Mouse (Mus musculus): ENCODE results near the gene Mapk8ip2.
"Not testable (repeated sequence)": the region's sequence is repeated elsewhere in the genome, so short reads cannot be mapped to it uniquely, and the experiment has no call there.

Mapk8ip2 gene

DNA sequence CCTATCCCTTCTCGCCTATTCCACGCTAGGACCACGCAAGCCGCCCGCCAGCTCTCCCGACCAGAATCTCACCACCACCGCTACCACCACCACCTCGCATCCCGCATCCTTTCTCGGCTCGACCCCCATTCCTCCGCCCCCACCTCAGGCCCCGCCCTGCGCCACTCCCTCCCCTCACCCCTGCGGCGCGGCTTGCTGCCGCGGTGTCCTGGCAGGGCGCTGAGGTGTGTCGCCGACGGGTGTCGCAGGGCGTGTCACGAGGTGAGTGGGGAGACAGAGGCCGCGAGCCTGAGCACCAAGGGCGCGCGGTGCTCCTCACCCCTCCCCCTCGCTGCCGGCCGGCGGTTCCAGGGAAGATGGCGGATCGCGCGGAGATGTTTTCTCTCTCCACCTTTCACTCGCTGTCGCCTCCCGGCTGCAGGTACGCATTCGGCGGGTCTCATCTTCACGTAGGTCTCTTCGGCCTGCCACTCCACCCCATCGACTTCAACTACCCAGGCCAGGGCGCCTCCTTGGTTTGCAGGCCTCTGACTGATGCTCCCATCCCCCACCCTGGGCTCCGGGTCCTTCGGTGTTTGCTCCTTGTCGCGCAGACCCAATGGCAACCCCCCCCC, at the start of gene Mapk8ip2:
TSS of gene Mapk8ip2 (plus strand) at position 49 of the 614 bp plus-strand sequence.
- peak in 1 of 2 experiments; percentile 72 for DNase-seq (ENCODE audit: low spot score in 2 of 2)

GRCm38 (mm10) chr15:89404831-89405623, 48.7 kb upstream of the Mapk8ip2 start:
- no peak for DNase-seq (ENCODE audit: low spot score in 2 of 2)

DNA sequence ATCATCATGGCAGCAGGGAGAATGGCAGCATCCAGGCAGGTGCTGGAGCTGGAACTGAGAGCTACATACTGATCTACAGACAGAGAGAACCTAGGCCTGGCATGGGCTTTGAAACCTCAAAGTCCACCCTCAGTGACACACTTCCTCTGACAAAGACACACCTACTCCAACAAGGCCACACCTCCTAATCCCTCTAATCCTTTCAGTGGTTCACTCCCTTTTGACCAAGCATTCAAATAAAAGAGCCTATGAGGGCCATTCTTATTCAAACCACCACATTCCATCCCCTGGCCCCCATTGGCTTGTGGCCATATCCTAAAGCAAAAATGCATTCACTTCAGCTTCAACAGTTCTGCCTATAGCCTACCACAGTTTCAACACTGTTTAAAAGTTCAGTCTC, 47.0 kb upstream of the Mapk8ip2 start:
- DNase-seq (ENCODE audit: low spot score in 2 of 2): no peak

DNA sequence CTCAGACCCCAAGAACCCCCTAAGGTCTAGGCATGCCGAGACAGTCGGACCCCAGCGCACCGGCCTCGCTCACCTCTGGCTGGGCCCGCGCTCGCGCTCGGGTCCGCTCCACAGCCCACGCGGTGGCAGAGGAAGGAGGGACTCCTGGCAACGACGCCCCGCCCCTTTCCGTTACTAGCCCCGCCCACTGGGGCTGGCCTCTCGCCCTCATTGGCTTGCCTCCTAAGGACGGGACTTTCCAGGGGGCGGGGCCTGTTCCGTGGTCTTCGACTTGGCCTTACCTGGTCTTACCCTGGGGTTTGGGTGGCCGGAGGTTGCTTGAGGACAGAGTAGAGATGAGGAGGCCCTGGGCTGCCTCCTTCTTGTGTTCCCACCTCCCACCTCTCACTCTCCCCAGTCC, 43.6 kb upstream of the Mapk8ip2 start, which contains the start of gene Syce3:
TSS of gene Syce3 (minus strand) at position 386 of the 400 bp plus-strand sequence.
- DNase-seq (ENCODE audit: low spot score in 2 of 2): no peak

- no peak for DNase-seq (ENCODE audit: low spot score in 2 of 2)
These were observed 38.4 kb upstream of the Mapk8ip2 start for GRCm38 (mm10) chr15:89415282-89415681.

DNA sequence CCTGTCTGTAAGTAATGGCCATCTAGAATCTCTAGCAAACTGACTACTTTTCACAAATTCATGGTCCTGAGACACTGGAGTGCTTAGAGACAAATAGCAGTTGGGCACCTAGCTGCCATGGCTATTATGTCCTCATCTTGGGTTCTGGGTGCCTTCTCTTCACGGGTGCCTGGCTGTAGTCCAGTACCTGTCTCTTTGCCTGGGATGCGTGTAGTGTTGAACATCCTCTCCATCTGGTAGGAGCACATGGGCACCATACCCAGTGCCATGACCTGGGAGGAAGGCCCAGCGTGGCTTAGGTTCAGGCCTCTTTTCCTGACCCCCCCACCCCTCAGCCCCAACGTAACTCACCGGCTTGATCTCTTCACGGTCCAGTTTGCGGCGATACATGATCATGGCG, 31.8 kb upstream of the Mapk8ip2 start:
- DNase-seq (ENCODE audit: low spot score in 2 of 2): no peak

DNA sequence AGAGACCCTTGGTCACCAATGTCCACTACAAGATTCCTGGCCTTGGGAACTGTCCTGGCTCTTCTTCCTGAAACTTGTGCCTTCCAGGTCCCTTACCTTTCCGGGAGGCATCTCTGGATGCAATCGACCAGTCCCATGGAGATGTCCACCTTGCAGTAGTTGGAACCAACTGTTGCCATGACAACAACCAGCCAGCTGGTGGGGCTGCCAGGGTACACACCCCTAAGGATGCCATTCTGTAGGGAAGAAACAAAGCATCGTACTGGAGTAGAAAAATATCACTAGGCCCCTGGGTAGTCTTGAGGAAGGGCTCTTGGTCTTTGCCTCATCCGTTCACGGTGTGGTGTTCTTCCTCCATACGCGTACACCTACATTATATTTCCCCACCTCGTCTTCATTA, 29.1 kb upstream of the Mapk8ip2 start:
- DNase-seq (ENCODE audit: low spot score in 2 of 2): no peak

DNA sequence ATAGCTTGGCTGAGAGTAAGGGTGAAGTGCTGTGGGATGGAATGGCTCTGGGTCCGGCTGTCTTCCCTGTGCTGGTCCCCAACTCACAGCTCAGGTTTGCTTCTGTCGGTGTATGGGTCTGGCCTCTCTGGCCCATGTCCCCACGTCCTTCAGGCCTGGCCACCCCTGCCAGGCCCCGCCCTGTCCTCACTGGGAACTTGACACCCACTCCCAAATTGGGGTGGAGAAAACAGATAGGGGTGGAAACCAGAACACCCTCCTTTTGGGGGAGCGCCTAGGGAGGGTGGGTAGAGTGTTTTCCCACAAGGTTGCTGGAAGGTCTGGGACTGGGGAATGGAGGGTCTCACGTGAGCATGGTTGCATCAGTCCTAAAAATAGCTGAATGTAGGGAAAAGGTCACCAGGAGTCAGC, 28.0 kb upstream of the Mapk8ip2 start, which contains the start of gene Cpt1b:
TSS of gene Cpt1b (minus strand) at position 153 of the 411 bp plus-strand sequence.
- DNase-seq (ENCODE audit: low spot score in 2 of 2): no peak

GRCm38 (mm10) chr15:89426716-89427115, 27.0 kb upstream of the Mapk8ip2 start:
- DNase-seq (ENCODE audit: low spot score in 2 of 2): no peak

GRCm38 (mm10) chr15:89428136-89428790, 25.4 kb upstream of the Mapk8ip2 start:
- DNase-seq (ENCODE audit: low spot score in 2 of 2): no peak

DNA sequence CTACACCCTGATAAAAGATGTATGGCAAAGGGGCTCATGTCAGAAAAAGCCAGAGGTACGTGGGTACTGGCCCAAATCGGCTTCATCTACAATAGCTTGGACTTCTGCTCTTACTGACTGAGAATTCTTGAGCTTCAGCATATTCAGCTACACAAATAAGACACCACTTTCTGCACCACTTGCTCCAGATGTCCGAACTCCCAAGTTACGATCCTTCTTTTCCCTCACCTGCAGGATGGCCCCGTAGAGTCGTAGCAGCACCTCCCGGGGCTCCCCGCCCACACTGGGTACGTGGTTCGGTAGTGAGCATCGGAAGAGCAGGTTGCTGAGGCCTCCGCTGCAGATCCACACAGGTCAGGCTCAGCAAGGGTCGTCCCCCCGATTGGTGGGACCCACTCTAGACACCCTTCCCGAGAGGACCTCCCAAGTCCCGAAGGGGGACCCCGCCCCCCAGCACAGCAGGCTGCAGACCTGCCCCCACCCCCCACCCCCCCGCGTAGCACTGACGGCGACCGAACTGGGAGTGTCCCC, 24.8 kb upstream of the Mapk8ip2 start:
- DNase-seq (ENCODE audit: low spot score in 2 of 2): no peak

DNA sequence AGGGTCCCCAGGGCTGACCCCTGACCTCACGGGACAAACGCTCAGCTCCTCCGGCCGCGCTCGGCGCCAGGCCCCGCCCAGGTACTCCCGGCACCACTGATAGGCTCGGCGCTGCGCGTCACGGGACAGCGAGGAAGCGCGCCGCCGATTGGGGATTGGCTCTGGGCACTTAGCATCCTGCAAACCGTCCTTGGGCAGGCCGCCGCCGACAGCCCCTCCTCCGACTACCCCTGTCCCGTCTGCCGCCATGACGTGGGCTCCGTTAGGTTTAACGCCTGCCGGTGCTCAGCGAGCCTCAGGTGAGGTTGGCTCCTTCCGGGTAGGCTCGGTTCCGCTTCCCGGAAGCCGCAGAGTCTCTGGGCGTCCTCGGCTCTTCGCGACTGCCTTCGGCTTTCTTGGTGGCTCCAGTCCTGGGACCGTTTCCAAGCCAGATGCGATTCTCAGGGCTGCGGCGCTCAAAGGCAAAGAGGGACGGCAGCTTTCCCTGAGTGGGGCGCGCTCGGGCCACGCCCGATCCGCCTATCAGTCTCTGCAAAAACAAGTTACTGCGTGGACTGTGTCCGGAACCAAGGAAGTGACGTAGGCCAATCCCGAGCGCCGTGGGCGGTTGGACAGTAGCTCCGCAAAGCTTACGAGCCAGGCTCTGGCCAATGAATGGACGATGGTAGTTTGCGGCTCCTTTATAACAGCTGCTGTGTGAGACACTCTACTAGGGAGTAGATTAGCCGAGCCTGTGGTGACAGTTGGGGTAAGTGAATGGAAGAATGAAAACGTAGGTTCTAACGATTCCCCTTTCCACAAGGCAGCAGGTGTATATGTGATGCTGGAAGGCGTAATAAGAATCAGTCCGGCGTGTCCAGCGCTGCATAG, 24.1 kb upstream of the Mapk8ip2 start, which contains the start of the genes C730034F03Rik, Gm44502 and Chkb:
TSS of gene C730034F03Rik (plus strand) at position 238 of the 870 bp plus-strand sequence.
TSS of gene Gm44502 (minus strand) at position 345 of the 870 bp plus-strand sequence.
TSS of gene Chkb (minus strand) at position 557 of the 870 bp plus-strand sequence.
- peak; percentile 75 to 88 for DNase-seq (ENCODE audit: low spot score in 2 of 2)

- no peak for DNase-seq (ENCODE audit: low spot score in 2 of 2)
These were observed 23.4 kb upstream of the Mapk8ip2 start for GRCm38 (mm10) chr15:89430341-89430740.

GRCm38 (mm10) chr15:89430771-89431170, 22.9 kb upstream of the Mapk8ip2 start:
- DNase-seq (ENCODE audit: low spot score in 2 of 2): not testable (repeated sequence)

DNA sequence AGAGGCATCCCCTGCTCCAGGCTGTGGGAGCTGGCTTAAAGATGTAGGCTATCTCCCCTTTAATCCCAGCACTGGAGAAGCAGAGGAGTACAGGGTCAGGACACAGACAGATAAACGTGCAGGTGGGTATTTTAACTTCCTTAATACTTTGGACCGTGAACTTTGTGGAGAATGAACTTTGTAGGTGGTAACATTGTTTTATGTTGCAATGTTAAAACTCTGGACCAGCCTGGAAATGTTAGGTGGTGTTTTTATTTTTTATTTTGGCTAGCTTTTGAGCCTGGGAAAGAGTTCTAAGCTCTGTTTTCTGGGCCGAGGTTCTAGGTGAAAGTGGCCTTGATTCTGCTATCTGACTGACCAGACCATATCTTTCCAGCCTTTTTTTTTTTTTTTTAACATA, 22.4 kb upstream of the Mapk8ip2 start:
- no peak for DNase-seq (ENCODE audit: low spot score in 2 of 2)

DNA sequence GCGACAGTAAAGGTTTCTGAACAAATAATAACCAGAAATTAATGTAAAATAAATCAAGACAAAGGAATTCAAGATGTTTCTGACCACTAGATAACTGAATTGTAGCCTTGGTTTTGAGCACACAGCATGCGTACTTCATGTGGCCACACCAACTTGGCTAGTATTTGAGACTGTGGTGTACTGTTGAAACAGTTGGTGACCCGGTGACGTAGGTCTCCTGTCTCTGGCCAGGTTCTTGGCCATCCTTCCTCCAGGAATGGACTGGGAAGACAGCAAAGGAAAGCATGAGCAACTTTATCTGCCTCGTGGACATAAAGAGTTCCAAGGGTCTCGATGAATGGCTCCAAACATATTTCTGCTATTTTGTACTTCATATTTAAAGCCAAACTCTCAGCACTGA, 21.9 kb upstream of the Mapk8ip2 start:
- no peak for DNase-seq (ENCODE audit: low spot score in 2 of 2)

DNA sequence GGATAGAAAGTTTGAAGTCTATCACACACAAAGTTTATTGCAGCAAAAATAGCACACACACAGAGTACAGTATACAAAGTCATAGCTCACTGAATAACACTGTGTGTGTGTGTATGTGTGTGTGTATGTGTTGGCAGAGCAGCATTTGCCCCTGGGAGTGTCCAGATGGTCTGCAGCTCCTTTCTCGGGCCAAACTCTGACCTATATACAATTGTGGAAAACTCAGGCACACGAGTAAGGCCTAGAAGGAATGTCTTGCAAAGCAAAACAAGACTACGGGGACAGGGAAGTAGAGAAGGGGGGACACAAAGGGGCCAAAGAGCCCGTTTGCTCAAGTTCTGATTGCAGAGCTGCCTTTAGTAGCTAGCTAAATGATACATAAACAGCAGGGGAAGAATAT, 20.8 kb upstream of the Mapk8ip2 start:
- DNase-seq (ENCODE audit: low spot score in 2 of 2): no peak

- DNase-seq (ENCODE audit: low spot score in 2 of 2): no peak
These were observed 19.6 kb upstream of the Mapk8ip2 start for GRCm38 (mm10) chr15:89434136-89434535.

DNA sequence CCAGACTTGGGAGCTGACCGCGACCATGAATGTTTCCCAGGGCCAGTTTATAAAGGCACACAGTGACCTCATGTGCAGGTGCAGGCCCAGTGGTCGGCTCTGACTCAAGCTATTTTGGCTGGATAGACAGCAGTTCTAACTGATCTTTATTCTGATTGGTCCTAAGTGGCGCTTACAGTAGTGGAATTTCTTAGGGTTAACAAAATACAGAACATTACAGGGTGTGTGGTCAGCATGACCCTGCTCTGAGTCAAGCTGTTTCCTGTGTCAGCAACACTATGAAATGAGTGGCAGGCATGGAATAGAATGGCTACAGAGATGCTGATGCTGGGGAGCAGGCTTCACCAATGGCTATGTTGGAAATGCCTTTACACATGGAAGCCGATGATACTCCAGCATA, 17.8 kb upstream of the Mapk8ip2 start:
- no peak for DNase-seq (ENCODE audit: low spot score in 2 of 2)

DNA sequence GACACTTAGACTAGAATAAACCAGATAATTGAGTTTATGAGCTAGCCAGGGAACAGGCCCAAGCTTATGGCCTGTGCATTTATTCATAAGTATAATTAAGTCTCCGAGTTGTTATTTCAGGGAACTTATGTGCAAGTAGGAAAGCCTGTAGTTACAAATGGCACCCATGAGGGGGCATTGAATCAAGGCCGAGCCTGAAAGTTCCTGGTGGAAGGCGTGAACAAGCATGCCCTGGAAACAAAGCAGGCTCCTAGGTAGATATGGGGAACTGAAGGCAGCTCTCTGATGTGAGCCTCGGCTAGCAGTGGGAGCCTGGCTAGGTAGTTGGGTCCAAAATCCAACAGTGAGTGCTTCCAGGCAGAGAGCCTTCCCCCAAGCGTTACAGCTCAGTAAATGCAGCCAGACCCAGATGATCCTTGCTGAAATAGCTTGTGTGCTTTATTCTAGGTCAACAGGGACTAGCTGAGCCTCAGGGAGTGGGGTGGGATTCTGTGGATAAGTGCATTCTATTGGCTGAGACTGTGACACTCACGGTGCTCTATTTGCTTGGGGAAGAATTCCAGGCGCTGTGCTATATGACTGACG, 11.1 kb upstream of the Mapk8ip2 start:
- no peak for DNase-seq (ENCODE audit: low spot score in 2 of 2)

Data from cerebellum, postnatal 4 days (tissue).